Mouse (Mus musculus) myocyte (in vitro differentiated cells): ENCODE measurements around the gene Mmab. TPM values are rescaled to one million over a fixed set of nuclear protein-coding genes. Genes with fewer than 3 reads are reported as not detected.

ENCODE experiments used
- H3K27me3 ChIP-seq: one replicate; pipeline ENCODE4 v1.6.1; 2011; ENCODE audit not compliant: control insufficient read depth, insufficient read depth, insufficient read length
- H3K36me3 ChIP-seq: one replicate; pipeline ENCODE4 v1.6.1; 2011; ENCODE audit not compliant: control insufficient read depth, insufficient read depth
- H3K4me2 ChIP-seq: one replicate; pipeline ENCODE4 v1.6.1; 2011; ENCODE audit warnings: low read depth, control low read depth
- H3K4me3 ChIP-seq: one replicate; pipeline ENCODE4 v1.5.1; 2011; ENCODE audit warnings: mild to moderate bottlenecking, control low read depth, moderate library complexity
- H3K79me2 ChIP-seq: one replicate; pipeline ENCODE4 v1.6.1; 2011; ENCODE audit not compliant: control insufficient read depth, insufficient read depth
- H3ac ChIP-seq: one replicate; pipeline ENCODE4 v1.6.1; 2011; ENCODE audit not compliant: control insufficient read depth, insufficient read length
- CEBPB ChIP-seq: IDR thresholded peaks from 2 replicates; pipeline ENCODE4 v1.6.1; 2011; ENCODE audit warnings: mild to moderate bottlenecking, moderate library complexity; ENCODE audit not compliant: poor library complexity, insufficient read depth, severe bottlenecking
- E2F4 ChIP-seq: IDR thresholded peaks from one replicate; pipeline ENCODE4 v1.6.1; 2011; ENCODE audit warnings: mild to moderate bottlenecking, control low read depth, moderate library complexity; ENCODE audit not compliant: insufficient read depth
- MAX ChIP-seq: IDR thresholded peaks from one replicate; pipeline ENCODE4 v1.6.1; 2011; ENCODE audit warnings: low read depth, mild to moderate bottlenecking, control low read depth
- MYOD1 ChIP-seq, 3 experiments: IDR thresholded peaks; one replicate each; pipeline ENCODE4 v1.6.1; 2011; ENCODE audit warnings: control low read depth in 2 of 3, low read depth in 2 of 3, mild to moderate bottlenecking in 2 of 3, moderate library complexity in 1 of 3; ENCODE audit not compliant: insufficient read length in 2 of 3, control insufficient read depth in 1 of 3
- MYOG ChIP-seq, 3 experiments: IDR thresholded peaks; one replicate each; pipeline ENCODE4 v1.6.1; 2011; ENCODE audit warnings: control low read depth in 2 of 3, low read depth in 2 of 3, mild to moderate bottlenecking in 2 of 3; ENCODE audit not compliant: insufficient read length in 2 of 3, control insufficient read depth in 1 of 3, insufficient read depth in 1 of 3
- POLR2A ChIP-seq: IDR thresholded peaks from one replicate; pipeline ENCODE4 v1.6.1; 2011; ENCODE audit warnings: low read depth, mild to moderate bottlenecking, control low read depth, moderate library complexity; ENCODE audit not compliant: insufficient read length
- POLR2AphosphoS2 ChIP-seq: IDR thresholded peaks from one replicate; pipeline ENCODE4 v1.6.1; 2011; ENCODE audit warnings: low read depth, control low read depth; ENCODE audit not compliant: insufficient read length
- REST ChIP-seq: IDR thresholded peaks from one replicate; pipeline ENCODE4 v1.6.1; 2011; ENCODE audit warnings: mild to moderate bottlenecking, control low read depth, moderate library complexity; ENCODE audit not compliant: insufficient read depth, insufficient read length
- SRF ChIP-seq: IDR thresholded peaks from one replicate; pipeline ENCODE4 v1.6.1; 2011; ENCODE audit warnings: low read depth; ENCODE audit not compliant: control insufficient read depth, insufficient read length
- TCF12 ChIP-seq: IDR thresholded peaks from one replicate; pipeline ENCODE4 v1.6.1; 2011; ENCODE audit warnings: mild to moderate bottlenecking, control low read depth; ENCODE audit not compliant: poor library complexity, insufficient read depth, severe bottlenecking
- TCF3 ChIP-seq: IDR thresholded peaks from one replicate; pipeline ENCODE4 v1.6.1; 2011; ENCODE audit warnings: low read depth, control low read depth; ENCODE audit not compliant: insufficient read length
- USF1 ChIP-seq: IDR thresholded peaks from one replicate; pipeline ENCODE4 v1.6.1; 2011; ENCODE audit warnings: low read depth, mild to moderate bottlenecking, control low read depth, moderate library complexity
- polyA plus RNA-seq: library from polyadenylated mRNA; unstranded; fragments of >200 nt; fragmentation: generic; extraction: Trizol; gene quantifications from one replicate; pipeline ENCODE4 v1.2.1, GENCODE M21; 2012; ENCODE audit warnings: missing spikeins

The Mmab gene
- polyA plus RNA-seq, 1 experiment: 19.9 TPM

DNA sequence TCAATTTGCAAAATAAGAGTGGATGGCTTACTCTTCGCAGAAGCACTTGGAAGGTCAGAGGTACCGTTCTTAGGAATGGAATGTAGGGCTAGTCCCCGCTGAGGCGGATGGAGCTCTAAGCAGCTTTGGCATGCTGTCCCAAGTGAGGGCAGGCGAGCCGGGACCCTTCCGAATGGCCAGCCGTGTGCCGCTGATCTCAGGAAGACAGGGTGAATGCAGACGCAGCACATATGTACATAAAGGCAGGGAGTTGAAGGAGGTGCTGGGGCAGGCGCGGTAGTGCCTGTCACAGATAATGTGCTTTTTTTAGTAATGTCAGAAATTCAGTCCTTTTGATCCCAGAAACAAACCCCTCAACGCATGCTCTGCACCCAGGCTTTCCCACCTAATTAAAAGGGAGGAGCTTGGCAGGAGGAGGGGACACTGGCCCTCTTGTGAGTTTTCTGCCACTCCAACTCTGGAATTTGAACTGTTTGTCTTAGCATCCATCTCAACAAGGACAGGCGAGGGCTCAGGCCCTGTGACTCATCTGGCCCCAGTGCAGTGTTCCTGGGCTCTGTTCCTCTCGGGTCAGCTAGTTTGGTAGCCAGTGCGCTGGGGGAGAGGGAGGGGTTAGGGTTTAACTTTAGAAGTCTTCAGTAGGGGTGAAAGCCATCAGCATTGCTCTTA lies 30.7 kb downstream of the Mmab start:
- peaks cover 15% of the 10 kb centered on the region for H3K36me3 ChIP-seq
- H3K27me3 ChIP-seq: no peaks in the 10 kb centered on the region
- TF ChIP-seq CEBPB: no peak
- no peak for TF ChIP-seq USF1
- no peak for TF ChIP-seq E2F4
- TF ChIP-seq POLR2A: no peak
- no peak for TF ChIP-seq REST
- TF ChIP-seq MYOD1 (IDR thresholded peaks at IDR 0.05; ENCODE audit: control insufficient read depth in 1 of 3, insufficient read length in 2 of 3, low read depth in 2 of 3): no peak
- no peak for TF ChIP-seq MAX
- no peak for TF ChIP-seq TCF3
- no peak for TF ChIP-seq SRF
- no peak for TF ChIP-seq TCF12
- TF ChIP-seq POLR2AphosphoS2: no peak
- TF ChIP-seq MYOG (IDR thresholded peaks at IDR 0.05; ENCODE audit: control insufficient read depth in 1 of 3, insufficient read depth in 1 of 3, insufficient read length in 2 of 3, low read depth in 2 of 3): no peak
- H3K4me2 ChIP-seq: no peak overlapping the region
- H3K79me2 ChIP-seq: no peaks in the 10 kb centered on the region
- H3K4me3 ChIP-seq: no peak overlapping the region
- no peak overlapping the region for H3ac ChIP-seq

DNA sequence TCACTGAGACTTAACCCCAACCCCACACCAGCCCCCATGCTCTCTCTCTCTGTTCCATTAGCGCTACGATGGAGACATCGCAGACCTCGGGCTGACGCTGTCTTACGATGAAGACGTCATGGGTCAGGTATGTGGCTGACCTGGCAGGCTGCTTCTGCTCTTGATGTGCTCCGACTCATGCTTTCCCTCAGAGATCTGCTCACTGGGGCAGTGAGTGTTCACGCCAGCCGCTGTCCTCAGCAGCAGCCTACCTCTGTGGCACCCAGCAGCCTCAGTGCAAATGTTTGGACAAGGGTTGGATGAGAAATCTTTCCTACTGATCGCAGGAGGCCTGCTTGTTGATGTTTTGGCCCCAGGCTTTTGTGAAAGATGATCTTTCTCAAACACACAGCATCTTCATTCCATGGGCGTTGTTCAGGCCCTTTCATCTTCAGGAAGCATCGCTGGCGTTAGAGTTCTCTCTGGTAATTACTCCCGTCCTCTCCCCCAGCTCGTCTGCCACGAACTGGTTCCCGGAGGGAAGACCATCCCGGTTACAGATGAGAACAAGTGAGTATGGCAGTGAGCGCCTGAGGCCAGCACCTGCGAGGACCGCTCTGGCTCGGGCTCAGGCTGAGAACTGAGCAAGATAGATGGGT lies 31.4 kb downstream of the Mmab start:
- H3K4me3 ChIP-seq: no peak overlapping the region
- no peaks in the 10 kb centered on the region for H3K79me2 ChIP-seq
- no peaks in the 10 kb centered on the region for H3K27me3 ChIP-seq
- peaks cover 17% of the 10 kb centered on the region for H3K36me3 ChIP-seq
- no peak overlapping the region for H3ac ChIP-seq
- no peak overlapping the region for H3K4me2 ChIP-seq
- TF ChIP-seq CEBPB (no peak), MYOG (IDR thresholded peaks at IDR 0.05; ENCODE audit: control insufficient read depth in 1 of 3, insufficient read depth in 1 of 3, insufficient read length in 2 of 3, low read depth in 2 of 3) (no peak), E2F4 (no peak), USF1 (no peak), SRF (no peak), TCF12 (no peak), TCF3 (no peak), POLR2AphosphoS2 (no peak), MAX (no peak), REST (no peak), POLR2A (no peak), MYOD1 (IDR thresholded peaks at IDR 0.05; ENCODE audit: control insufficient read depth in 1 of 3, insufficient read length in 2 of 3, low read depth in 2 of 3) (no peak)

DNA sequence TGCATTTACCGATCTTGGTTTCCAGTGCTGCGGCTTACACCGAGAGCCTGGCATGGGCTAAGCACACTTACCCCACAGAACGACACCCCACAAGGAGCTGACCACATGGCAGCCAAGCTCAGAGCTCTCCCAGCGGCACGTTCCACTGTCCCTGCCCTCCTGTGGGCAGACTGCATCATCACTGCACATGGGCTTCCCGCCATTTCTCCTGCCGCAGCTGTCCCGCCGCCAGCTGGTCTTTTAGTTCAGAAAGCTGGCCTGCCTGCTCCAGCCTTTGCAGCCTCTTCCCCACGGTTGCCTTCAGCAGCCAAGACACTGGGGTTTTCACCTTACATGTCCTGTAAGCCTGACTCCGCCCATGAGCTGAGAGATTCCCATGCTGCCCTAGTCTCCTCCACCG lies 33.4 kb downstream of the Mmab start:
- TF ChIP-seq MYOD1 (IDR thresholded peaks at IDR 0.05; ENCODE audit: control insufficient read depth in 1 of 3, insufficient read length in 2 of 3, low read depth in 2 of 3) (peak in 2 of 3 experiments; percentile 42 to 62), MYOG (IDR thresholded peaks at IDR 0.05; ENCODE audit: control insufficient read depth in 1 of 3, insufficient read depth in 1 of 3, insufficient read length in 2 of 3, low read depth in 2 of 3) (peak in 2 of 3 experiments; percentile 53 to 71), POLR2A (no peak)
- Histone ChIP-seq H3K4me3 (no peak overlapping the region), H3K27me3 (no peaks in the 10 kb centered on the region), H3ac (no peak overlapping the region), H3K79me2 (no peaks in the 10 kb centered on the region), H3K4me2 (no peak overlapping the region), H3K36me3 (peaks cover 19% of the 10 kb centered on the region)

DNA sequence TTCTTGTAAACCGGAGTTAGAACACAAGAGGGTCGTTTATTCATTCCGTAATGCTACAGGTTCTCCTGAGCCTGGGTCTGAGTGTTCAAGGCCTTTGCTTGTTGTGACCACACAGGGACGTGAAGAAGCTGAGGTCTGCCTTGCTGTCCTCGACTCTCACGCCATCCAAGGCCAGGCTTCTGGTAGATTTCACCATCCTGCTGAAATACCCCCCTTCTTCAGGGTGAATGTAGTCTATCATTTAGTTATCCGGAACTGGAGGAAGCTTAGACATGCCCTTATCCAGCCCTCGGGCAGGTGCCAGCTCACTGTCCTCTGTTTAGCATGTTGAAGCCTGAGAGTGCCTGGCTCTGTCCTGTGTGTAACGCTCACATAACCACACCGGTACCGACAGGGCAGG lies 35.0 kb downstream of the Mmab start:
- no peak for TF ChIP-seq TCF12
- no peak for TF ChIP-seq SRF
- no peak for TF ChIP-seq CEBPB

DNA sequence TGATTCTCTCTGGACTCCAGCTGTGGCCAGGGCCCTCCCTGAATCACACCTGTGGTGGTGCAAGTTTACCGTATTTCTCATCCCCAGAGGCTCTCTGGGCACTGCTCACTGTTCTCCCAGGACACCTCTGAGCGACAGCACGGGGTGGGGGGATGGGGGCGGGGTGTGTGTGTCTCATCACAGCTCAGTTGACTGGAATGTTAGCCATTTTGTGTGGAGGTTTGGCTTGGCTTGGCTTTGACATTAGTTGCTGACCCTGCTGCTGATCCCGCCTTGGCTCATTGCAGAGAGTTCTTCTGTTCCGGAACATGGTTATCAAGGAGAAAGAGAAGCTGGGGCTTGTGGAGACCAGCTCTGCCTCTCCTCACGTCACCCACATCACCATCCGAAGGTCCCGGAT lies 36.0 kb downstream of the Mmab start:
- TF ChIP-seq REST: no peak
- TF ChIP-seq MYOG (IDR thresholded peaks at IDR 0.05; ENCODE audit: control insufficient read depth in 1 of 3, insufficient read depth in 1 of 3, insufficient read length in 2 of 3, low read depth in 2 of 3): no peak
- TF ChIP-seq TCF12: no peak
- no peak for TF ChIP-seq POLR2AphosphoS2
- no peak for TF ChIP-seq MAX
- TF ChIP-seq POLR2A: no peak
- TF ChIP-seq TCF3: no peak
- no peak for TF ChIP-seq MYOD1 (IDR thresholded peaks at IDR 0.05; ENCODE audit: control insufficient read depth in 1 of 3, insufficient read length in 2 of 3, low read depth in 2 of 3)
- TF ChIP-seq SRF: no peak
- TF ChIP-seq USF1: no peak
- TF ChIP-seq CEBPB: no peak
- TF ChIP-seq E2F4: no peak
- H3ac ChIP-seq: no peak overlapping the region
- peaks cover 13% of the 10 kb centered on the region for H3K36me3 ChIP-seq
- no peaks in the 10 kb centered on the region for H3K79me2 ChIP-seq
- no peak overlapping the region for H3K4me3 ChIP-seq
- no peak overlapping the region for H3K4me2 ChIP-seq
- no peaks in the 10 kb centered on the region for H3K27me3 ChIP-seq

More for the DNA sequence above, 35.0 kb downstream of the Mmab start:
- Histone ChIP-seq H3K36me3 (peaks cover 16% of the 10 kb centered on the region), H3ac (no peak overlapping the region), H3K27me3 (no peaks in the 10 kb centered on the region), H3K4me2 (no peak overlapping the region), H3K79me2 (no peaks in the 10 kb centered on the region), H3K4me3 (no peak overlapping the region)
